Mouse (Mus musculus): Measurements from ENCODE around the gene Misp.

GRCm38 (mm10) chr10:79773208-79773607 lies 47.6 kb upstream of the Misp start:
- TF ChIP-seq CTCF (IDR thresholded peaks at IDR 0.05; ENCODE audit: borderline replicate concordance, insufficient read depth, low read length) (no peak), POLR2A (IDR thresholded peaks at IDR 0.05; ENCODE audit: low read depth, low read length) (no peak)

Measured in embryonic fibroblast, embryonic 13.5 days (primary cell).